Mouse (Mus musculus) spleen, adult 2 months (tissue): ENCODE data around the gene Prkn.

Experiments
- CTCF ChIP-seq: fragments of 200-500 bp; IDR thresholded peaks from 2 replicates; pipeline ENCODE4 v1.5.1; 2011; ENCODE audit warnings: mild to moderate bottlenecking, inconsistent platforms; ENCODE audit not compliant: insufficient read depth, insufficient read length, insufficient replicate concordance; ENCODE audit errors: extremely low read depth
- POLR2A ChIP-seq: fragments of 200-500 bp; IDR thresholded peaks from 2 replicates; pipeline ENCODE4 v1.6.1; 2011; ENCODE audit warnings: low read depth, low read length, inconsistent platforms

- TF ChIP-seq POLR2A (no peak), CTCF (no peak)
Observed at GRCm38 (mm10) chr17:10808571-10808970, 31.6 kb upstream of the Prkn start.
